In the genomic region with DNA sequence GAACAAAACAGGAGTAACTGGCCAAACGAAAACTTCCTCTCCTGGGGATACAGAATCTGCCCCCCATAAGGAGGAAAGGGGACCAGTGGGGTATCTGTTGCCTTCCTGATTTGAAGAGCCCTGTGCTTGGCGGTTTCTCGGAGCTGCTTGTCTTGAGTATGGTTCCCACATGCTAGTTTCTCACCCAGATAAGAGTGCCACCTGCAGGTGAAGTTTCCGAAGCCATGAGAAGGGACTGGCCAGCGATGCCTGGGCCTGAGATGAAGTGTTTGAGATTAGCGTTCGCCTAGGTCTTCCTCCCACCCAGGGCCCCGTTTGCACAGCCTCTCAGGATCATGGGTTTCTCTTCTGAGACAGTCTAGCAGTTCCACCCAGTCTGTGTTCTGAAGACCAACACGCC, we compare ENCODE assay signal across 11 mouse cellular contexts. TPM values are rescaled to one million over a fixed set of nuclear protein-coding genes. Genes with fewer than 3 reads are reported as not detected.
DNase-seq lines count a peak whose midpoint lies in the region; ATAC-seq and TF ChIP-seq lines count a peak whose summit lies in the region.
"Had no signal": no experiment of that assay in that cellular context is flagged by ENCODE, and none has a peak within 500 bp of the region (broad histone marks: within the 10 kb centered on the region; RNA-seq: fewer than 3 reads in every experiment).

No protein-coding gene starts in this region.

- dilution Hi-C loops in CH12.LX (cut with MboI; ENCODE audit: extremely low pct_ligation_motif_present, extremely low pct_unique_long_range_greater_than_20kb, low sequenced_read_pairs) = no loop called here

- WGBS in limb, embryonic 13.5 days = 37% methylated on average over 9 of the region's 9 CpGs
- 38% methylated on average over 9 of the region's 9 CpGs for WGBS in heart, embryonic 12.5 days

- H3K27me3 ChIP-seq in CH12.LX (replicated peaks) = no peaks in the 10 kb centered on the region
- no peaks in the 10 kb centered on the region for H3K27me3 ChIP-seq in limb, embryonic 13.5 days
- H3K27me3 ChIP-seq in heart, embryonic 12.5 days (replicated peaks) = no peaks in the 10 kb centered on the region
- H3K27me3 ChIP-seq: neural tube, embryonic 12.5 days had no signal

- H3K9ac ChIP-seq in CH12.LX (ENCODE audit: insufficient read depth, low read depth) = no peak overlapping the region
- peak overlapping the region; percentile 48; the same call in 1 of the 2 replicates for H3K9ac ChIP-seq in limb, embryonic 13.5 days
- H3K9ac ChIP-seq in heart, embryonic 12.5 days = no peak overlapping the region

- H3K4me2 ChIP-seq in CH12.LX (ENCODE audit: insufficient read depth, low read depth, poor library complexity, severe bottlenecking) = no peak overlapping the region
- H3K4me2 ChIP-seq in limb, embryonic 13.5 days (replicated peaks) = no peak overlapping the region
- H3K4me2 ChIP-seq in heart, embryonic 12.5 days = no peak overlapping the region
- H3K4me2 ChIP-seq: neural tube, embryonic 12.5 days had no signal

- H3K79me2 ChIP-seq in CH12.LX (replicated peaks; ENCODE audit: control insufficient read depth, extremely low read depth, insufficient read depth, poor library complexity, severe bottlenecking) = no peaks in the 10 kb centered on the region

- intact Hi-C loops in gastrocnemius, postnatal 36 days (cut with DNase I) = no loop called here

- H3K27ac ChIP-seq in layer of hippocampus, adult 2 months = no peak overlapping the region
- H3K27ac ChIP-seq in CH12.LX (ENCODE audit: insufficient read depth, low read depth) = no peak overlapping the region
- no peak overlapping the region for H3K27ac ChIP-seq in bone marrow macrophage, adult 2 months (ENCODE audit: insufficient read depth, low read depth, low read length)
- H3K27ac ChIP-seq in limb, embryonic 13.5 days = no peak overlapping the region
- no peak overlapping the region for H3K27ac ChIP-seq in heart, embryonic 12.5 days (ENCODE audit: poor library complexity, severe bottlenecking)
- H3K27ac ChIP-seq: neural tube, embryonic 12.5 days had no signal

- H3K4me3 ChIP-seq in layer of hippocampus, adult 2 months = no peak overlapping the region
- no peak overlapping the region for H3K4me3 ChIP-seq in CH12.LX (replicated peaks in 1 of 3; ENCODE audit: low read depth in 2 of 3, low read length in 2 of 3, poor library complexity in 1 of 3)
- no peak overlapping the region for H3K4me3 ChIP-seq in bone marrow macrophage, adult 2 months (ENCODE audit: insufficient read depth, low read length)
- H3K4me3 ChIP-seq in limb, embryonic 13.5 days = no peak overlapping the region
- H3K4me3 ChIP-seq in heart, embryonic 12.5 days = no peak overlapping the region
- H3K4me3 ChIP-seq: neural tube, embryonic 12.5 days had no signal

- no peak for TF ChIP-seq POLR2A in CH12.LX (IDR thresholded peaks at IDR 0.05; ENCODE audit: low read depth, low read length)
- no peak for TF ChIP-seq POLR2A in bone marrow macrophage, adult 2 months (IDR thresholded peaks at IDR 0.05; ENCODE audit: borderline replicate concordance, low read depth, low read length)

- no peak for TF ChIP-seq EP300 in CH12.LX (IDR thresholded peaks at IDR 0.05; ENCODE audit: low read length)

- ATAC-seq in limb, embryonic 13.5 days (ENCODE audit: low FRiP score, low read depth) = no peak
- no peak for ATAC-seq in heart, embryonic 12.5 days (ENCODE audit: insufficient number of reproducible peaks, low FRiP score)

- H3K9me3 ChIP-seq in CH12.LX (replicated peaks; ENCODE audit: low read length) = peaks cover 8% of the 10 kb centered on the region
- no peaks in the 10 kb centered on the region for H3K9me3 ChIP-seq in limb, embryonic 13.5 days
- no peaks in the 10 kb centered on the region for H3K9me3 ChIP-seq in heart, embryonic 12.5 days (replicated peaks)
- H3K9me3 ChIP-seq: neural tube, embryonic 12.5 days had no signal

- TF ChIP-seq RAD21 in CH12.LX (IDR thresholded peaks at IDR 0.05; ENCODE audit: low read depth, low read length) = peak; percentile 44

- no peak for DNase-seq in layer of hippocampus, adult 2 months (ENCODE audit: low spot score in 2 of 2)
- no peak for DNase-seq in layer of hippocampus, adult 9-10 months (ENCODE audit: low spot score)
- DNase-seq in CH12.LX (ENCODE audit: extremely low read depth) = no peak
- DNase-seq in heart, adult 8-10 months (ENCODE audit: low spot score) = no peak
- no peak for DNase-seq in gastrocnemius, postnatal 36 days

- peaks cover 53 to 94% of the 10 kb centered on the region in 2 experiments for H3K36me3 ChIP-seq in CH12.LX (replicated peaks in 1 of 2; ENCODE audit: control insufficient read depth in 1 of 2, insufficient read depth in 1 of 2, low read length in 1 of 2)
- peaks cover 59% of the 10 kb centered on the region for H3K36me3 ChIP-seq in limb, embryonic 13.5 days
- peaks cover 49% of the 10 kb centered on the region for H3K36me3 ChIP-seq in heart, embryonic 12.5 days
- H3K36me3 ChIP-seq: neural tube, embryonic 12.5 days had no signal

- peaks cover 7 to 13% of the 10 kb centered on the region in 2 experiments; a peak in 3 of 4 replicates for H3K4me1 ChIP-seq in CH12.LX (ENCODE audit: control insufficient read depth in 1 of 2, insufficient read depth in 2 of 2)
- H3K4me1 ChIP-seq in bone marrow macrophage, adult 2 months (ENCODE audit: control insufficient read depth, insufficient read depth, low read length) = peaks cover 8% of the 10 kb centered on the region
- H3K4me1 ChIP-seq in limb, embryonic 13.5 days = peaks cover 28% of the 10 kb centered on the region
- peaks cover 24% of the 10 kb centered on the region for H3K4me1 ChIP-seq in heart, embryonic 12.5 days (replicated peaks)

- in situ Hi-C loops in CH12.LX (cut with MboI; ENCODE audit: low pct_ligation_motif_present, low pct_unique_long_range_greater_than_20kb, low sequenced_read_pairs) = loop anchor here (25.0 kb wide), 1 partner anchor 425 kb away; a partner anchor contains a TSS

- TF ChIP-seq CTCF in layer of hippocampus, adult 2 months (conservative IDR thresholded peaks at IDR 0.05) = peak; percentile 67
- peak in 1 of 2 experiments; percentile 67; a peak in 2 of 4 replicates for TF ChIP-seq CTCF in CH12.LX (conservative IDR thresholded peaks at IDR 0.05 in 1 of 2, IDR thresholded peaks at IDR 0.05 in 1 of 2; ENCODE audit: low read depth in 2 of 2, low read length in 2 of 2)
- 0 out of 2 replicates have a peak, but pooled peaks have one; percentile 13 for TF ChIP-seq CTCF in bone marrow macrophage, adult 2 months (IDR thresholded peaks at IDR 0.05; ENCODE audit: low read depth, low read length)

RNA-seq across cellular contexts. Expression of a gene that starts 1.7 kb away (rescaled TPM):
- total RNA-seq in layer of hippocampus, adult 2 months (2021) = 100 to 1,000 TPM; 162 to 172 TPM
- total RNA-seq in CH12.LX (2012; rRNA removed) (9.3 and 9.8 TPM in 2 replicates), CH12.LX (2014; rRNA removed) (2.8 and 3.1 TPM in 2 replicates)
- 3.4 and 5.4 TPM in 2 replicates for polyA plus RNA-seq in CH12.LX (2012; ENCODE audit: insufficient read length, low read depth)
- polyA plus RNA-seq in bone marrow macrophage, adult 2 months (2012; ENCODE audit: insufficient read depth, insufficient read length, missing spikeins) = 1.7 and 2.3 TPM in 2 replicates
- polyA plus RNA-seq in limb, embryonic 13.5 days (2015; fragmentation: Nextera tagmentation; extraction: Ambion mirVana) = 19.1 and 20.3 TPM in 2 replicates
- total RNA-seq in heart, adult 8-10 months (2022) = 1 to 10 TPM in 2 of 4 experiments, under 1 TPM in 2; 0.69 to 1.0 (median 0.88) TPM
- 1 to 10 TPM; 1.9 to 2.0 TPM for total RNA-seq in gastrocnemius, postnatal 36 days (2021)
- polyA plus RNA-seq in heart, embryonic 12.5 days (2016; fragmentation: Nextera tagmentation; extraction: Ambion mirVana) = 33.4 and 34.2 TPM in 2 replicates

RNA-seq across cellular contexts. Expression of a gene that starts 12.5 kb away (rescaled TPM):
- total RNA-seq in layer of hippocampus, adult 2 months (2021) = 10 to 100 TPM; 27.7 to 41.8 TPM
- 20.6 and 23.8 TPM in 2 replicates for total RNA-seq in CH12.LX (2012; rRNA removed)
- 12.3 and 15.5 TPM in 2 replicates for total RNA-seq in CH12.LX (2014; rRNA removed)
- polyA plus RNA-seq in CH12.LX (2012; ENCODE audit: insufficient read length, low read depth) = 48.6 and 69.7 TPM in 2 replicates
- 158 and 180 TPM in 2 replicates for polyA plus RNA-seq in bone marrow macrophage, adult 2 months (2012; ENCODE audit: insufficient read depth, insufficient read length, missing spikeins)
- 43.7 and 51.3 TPM in 2 replicates for polyA plus RNA-seq in limb, embryonic 13.5 days (2015; fragmentation: Nextera tagmentation; extraction: Ambion mirVana)
- total RNA-seq in heart, adult 8-10 months (2022) = 1 to 10 TPM; 2.6 to 6.3 (median 4.1) TPM
- total RNA-seq in gastrocnemius, postnatal 36 days (2021) = 1 to 10 TPM; 2.0 to 2.1 TPM
- polyA plus RNA-seq in heart, embryonic 12.5 days (2016; fragmentation: Nextera tagmentation; extraction: Ambion mirVana) = 26.2 and 26.8 TPM in 2 replicates

RNA-seq across cellular contexts. Expression of a gene that starts 12.6 kb away (rescaled TPM):
- total RNA-seq in layer of hippocampus, adult 2 months (2021) = under 1 TPM in 1 of 2 experiments, not detected in 1; 0.27 TPM
- total RNA-seq in CH12.LX (2012; rRNA removed) (0.25 and 0.50 TPM in 2 replicates), CH12.LX (2014; rRNA removed) (0.12 and 0.15 TPM in 2 replicates)
- polyA plus RNA-seq in CH12.LX (2012; ENCODE audit: insufficient read length, low read depth) = 0.78 TPM in 1 of 2 replicates, not detected in the other
- not detected in 2 replicates for polyA plus RNA-seq in bone marrow macrophage, adult 2 months (2012; ENCODE audit: insufficient read depth, insufficient read length, missing spikeins)
- polyA plus RNA-seq in limb, embryonic 13.5 days (2015; fragmentation: Nextera tagmentation; extraction: Ambion mirVana) = 0.34 and 0.71 TPM in 2 replicates
- not detected for total RNA-seq in heart, adult 8-10 months (2022)
- total RNA-seq in gastrocnemius, postnatal 36 days (2021) = not detected
- polyA plus RNA-seq in heart, embryonic 12.5 days (2016; fragmentation: Nextera tagmentation; extraction: Ambion mirVana) = 0.15 and 0.47 TPM in 2 replicates
- total RNA-seq: common myeloid progenitor, adult 5-6 weeks; layer of hippocampus, postnatal 25 days had no signal

RNA-seq across cellular contexts. Expression of a gene that starts 14.5 kb away (rescaled TPM):
- total RNA-seq in layer of hippocampus, adult 2 months (2021) = 10 to 100 TPM; 18.9 to 20.2 TPM
- total RNA-seq in CH12.LX (2012; rRNA removed) (735 and 858 TPM in 2 replicates), CH12.LX (2014; rRNA removed) (791 and 805 TPM in 2 replicates)
- 592 and 637 TPM in 2 replicates for polyA plus RNA-seq in CH12.LX (2012; ENCODE audit: insufficient read length, low read depth)
- polyA plus RNA-seq in bone marrow macrophage, adult 2 months (2012; ENCODE audit: insufficient read depth, insufficient read length, missing spikeins) = 1,085 and 1,245 TPM in 2 replicates
- 1,866 and 1,947 TPM in 2 replicates for polyA plus RNA-seq in limb, embryonic 13.5 days (2015; fragmentation: Nextera tagmentation; extraction: Ambion mirVana)
- 100 to 1,000 TPM; 175 to 339 (median 222) TPM for total RNA-seq in heart, adult 8-10 months (2022)
- 100 to 1,000 TPM; 188 to 289 TPM for total RNA-seq in gastrocnemius, postnatal 36 days (2021)
- polyA plus RNA-seq in heart, embryonic 12.5 days (2016; fragmentation: Nextera tagmentation; extraction: Ambion mirVana) = 667 and 690 TPM in 2 replicates

RNA-seq across cellular contexts. Expression of a gene that starts 22.7 kb away (rescaled TPM):
- total RNA-seq in layer of hippocampus, adult 2 months (2021) = 10 to 100 TPM; 41.4 to 41.8 TPM
- total RNA-seq in CH12.LX (2012; rRNA removed) (33.2 and 40.0 TPM in 2 replicates), CH12.LX (2014; rRNA removed) (13.2 and 13.7 TPM in 2 replicates)
- 89.5 and 91.1 TPM in 2 replicates for polyA plus RNA-seq in CH12.LX (2012; ENCODE audit: insufficient read length, low read depth)
- 25.7 and 28.1 TPM in 2 replicates for polyA plus RNA-seq in bone marrow macrophage, adult 2 months (2012; ENCODE audit: insufficient read depth, insufficient read length, missing spikeins)
- 55.7 and 60.0 TPM in 2 replicates for polyA plus RNA-seq in limb, embryonic 13.5 days (2015; fragmentation: Nextera tagmentation; extraction: Ambion mirVana)
- total RNA-seq in heart, adult 8-10 months (2022) = 10 to 100 TPM; 14.7 to 17.9 (median 17.1) TPM
- total RNA-seq in gastrocnemius, postnatal 36 days (2021) = 10 to 100 TPM; 22.1 to 22.6 TPM
- polyA plus RNA-seq in heart, embryonic 12.5 days (2016; fragmentation: Nextera tagmentation; extraction: Ambion mirVana) = 37.9 and 39.9 TPM in 2 replicates

Comparison
In these comparisons a context has a peak if more than half of its experiments do, and no peak if none do; other contexts are left out.
1. RNA of a gene that starts 1.7 kb away (total RNA-seq): 162 to 172 TPM in layer of hippocampus, adult 2 months; 2.8 to 9.8 TPM in CH12.LX, 1.9 to 2.0 TPM in gastrocnemius, postnatal 36 days and 0.69 to 1.0 TPM in heart, adult 8-10 months; every median in the first group is over 10 times any median in the second.